Mouse (Mus musculus) right cerebral cortex, adult 18-20 months (tissue): ENCODE results near the gene Wdfy1.
A peak's percentile ranks its signal among the peaks of the same experiment; 100 is the strongest.

ENCODE experiments used
- DNase-seq: peaks from one replicate; pipeline ENCODE4 v3.0.0; 2022; ENCODE audit warnings: mixed read lengths

The Wdfy1 gene

DNA sequence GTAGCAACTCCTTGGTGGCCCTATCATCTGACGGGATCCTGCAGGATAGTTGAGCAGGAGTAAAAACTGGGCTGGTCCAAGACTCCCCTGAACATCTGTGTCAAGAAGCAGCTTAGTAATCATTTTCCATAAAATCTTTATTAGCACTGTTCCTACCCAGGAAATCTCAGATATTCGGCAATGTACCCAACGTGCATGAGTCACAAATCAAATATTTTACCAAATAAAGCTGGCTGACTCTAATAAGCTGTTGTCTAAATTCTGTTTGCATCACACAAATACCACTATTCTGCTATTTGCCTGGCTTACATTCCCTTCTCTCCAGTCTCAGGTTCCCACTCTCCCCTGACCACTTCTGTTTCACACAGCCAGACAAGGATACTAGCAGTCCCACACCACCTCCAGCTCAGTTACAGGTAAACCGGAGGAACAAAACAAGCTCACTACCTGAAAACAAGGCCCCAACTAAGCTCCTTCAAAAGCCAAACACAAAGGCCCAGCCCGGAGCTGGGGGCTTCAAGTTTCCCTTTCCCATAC is 16.4 kb downstream of the Wdfy1 start:
- no peak for DNase-seq

DNA sequence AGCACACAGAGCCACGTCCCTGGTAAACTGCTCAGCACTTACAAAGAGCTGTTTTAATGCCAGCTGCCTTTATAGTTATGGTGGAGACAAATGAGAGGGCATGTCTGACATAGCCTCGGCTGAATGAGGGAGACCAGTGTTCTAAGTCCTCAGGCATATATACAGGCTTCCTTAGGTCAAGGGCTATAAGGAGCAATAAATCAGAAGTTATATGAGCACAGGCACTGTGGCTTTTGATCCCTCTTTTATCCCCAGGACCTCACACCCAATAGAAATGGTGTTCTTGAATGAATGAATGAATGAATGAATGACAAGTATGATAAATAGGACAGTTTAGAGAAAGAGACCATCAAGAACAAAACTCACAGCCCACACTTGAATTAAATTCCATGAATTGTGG is 16.9 kb downstream of the Wdfy1 start:
- DNase-seq, result no peak

DNA sequence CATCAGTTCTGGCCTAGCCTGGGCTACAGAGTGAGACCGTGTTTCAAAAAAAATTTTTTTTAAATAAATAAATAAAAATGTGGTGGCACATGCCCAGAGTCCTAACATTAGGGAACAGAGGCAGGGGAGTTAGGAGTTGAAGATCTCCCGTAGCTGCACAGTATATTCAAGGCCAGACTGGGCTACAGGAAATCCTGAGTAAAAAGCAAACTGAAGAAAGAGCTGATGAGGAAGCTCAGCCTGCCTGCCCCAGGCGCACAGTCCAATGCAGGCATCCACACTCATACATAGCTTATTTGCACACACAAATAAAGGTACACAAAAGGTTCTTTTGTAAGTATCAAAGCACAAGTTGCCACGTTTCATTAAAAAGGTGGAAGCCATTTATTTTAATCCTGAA is 18.3 kb downstream of the Wdfy1 start:
- no peak for DNase-seq

DNA sequence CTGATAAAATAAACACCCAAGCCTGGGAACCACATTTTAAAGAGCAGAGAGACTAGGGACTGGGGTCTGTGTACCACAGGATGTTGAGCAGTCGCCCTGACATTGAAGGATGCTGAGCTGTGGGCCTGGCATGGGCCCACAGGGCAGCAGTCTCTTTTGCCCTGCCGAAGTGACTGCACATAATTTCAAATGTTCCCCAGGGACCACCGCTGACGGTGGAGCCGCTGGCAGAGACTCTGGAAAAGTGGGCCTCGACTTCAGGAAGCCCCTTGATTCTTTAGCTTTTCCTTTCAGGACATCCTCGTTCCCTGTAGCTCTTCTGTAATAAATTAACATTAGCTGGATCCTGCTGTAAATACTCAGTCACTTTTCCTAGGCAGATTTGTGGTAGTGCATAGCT is 18.8 kb downstream of the Wdfy1 start:
- no peak for DNase-seq

DNA sequence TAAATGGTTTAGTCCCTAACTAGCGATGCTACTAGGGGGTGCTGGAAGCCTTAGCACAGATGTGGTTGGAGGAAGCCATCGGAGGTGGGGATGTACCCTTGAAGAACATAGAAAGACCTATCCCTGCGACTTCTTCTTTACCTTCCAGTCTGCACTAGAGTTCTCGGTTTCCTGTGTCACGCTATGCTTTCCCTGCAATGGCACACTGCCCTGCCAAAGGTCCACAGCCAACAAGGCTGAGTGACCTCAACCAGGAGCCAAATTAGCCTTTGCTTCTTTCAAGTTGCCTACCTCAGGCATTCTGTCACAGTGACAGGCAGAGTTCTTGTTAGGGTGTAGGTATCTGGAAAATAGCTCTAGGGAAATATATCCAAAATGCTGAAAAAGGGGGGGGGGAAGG is 19.5 kb downstream of the Wdfy1 start:
- no peak for DNase-seq

DNA sequence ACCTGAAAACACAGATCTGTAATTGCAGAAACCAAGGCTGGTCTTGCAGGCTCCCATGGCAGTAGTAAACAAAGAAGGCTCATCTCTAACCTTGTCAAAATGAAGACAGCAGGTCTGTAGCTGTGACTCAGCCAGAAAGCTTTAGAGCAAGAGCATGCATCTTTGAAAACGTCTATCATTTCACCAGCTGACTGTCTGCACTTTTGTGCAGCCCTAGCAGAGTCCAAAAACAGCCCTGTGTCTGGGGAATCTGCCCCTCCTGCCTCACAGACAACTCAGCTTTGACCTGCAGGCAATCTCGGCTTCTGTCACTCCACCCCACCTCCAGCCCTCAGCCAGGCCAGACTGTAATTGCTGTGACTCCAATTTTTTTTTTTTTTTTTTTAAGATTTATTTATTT is 20.6 kb downstream of the Wdfy1 start:
- no peak for DNase-seq

DNA sequence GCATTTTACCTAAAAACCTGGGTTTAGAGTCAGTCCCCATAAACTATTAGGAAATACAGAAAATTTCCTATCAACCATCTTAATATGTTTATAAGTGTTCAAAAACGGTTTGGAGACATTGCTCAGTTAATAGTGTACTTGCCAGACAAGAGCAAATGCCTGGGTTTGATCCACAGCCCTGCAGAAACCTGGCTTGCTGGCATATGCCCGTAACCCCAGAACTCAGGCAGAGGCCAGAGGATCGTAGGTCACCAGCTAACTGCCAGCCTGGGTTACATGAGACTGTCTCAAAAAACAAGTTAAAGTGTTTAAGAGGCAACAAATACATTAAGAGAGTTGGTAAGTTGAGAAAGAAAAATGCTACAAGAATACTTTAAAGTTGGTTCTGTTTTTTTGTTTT is 21.0 kb downstream of the Wdfy1 start:
- DNase-seq, result no peak

DNA sequence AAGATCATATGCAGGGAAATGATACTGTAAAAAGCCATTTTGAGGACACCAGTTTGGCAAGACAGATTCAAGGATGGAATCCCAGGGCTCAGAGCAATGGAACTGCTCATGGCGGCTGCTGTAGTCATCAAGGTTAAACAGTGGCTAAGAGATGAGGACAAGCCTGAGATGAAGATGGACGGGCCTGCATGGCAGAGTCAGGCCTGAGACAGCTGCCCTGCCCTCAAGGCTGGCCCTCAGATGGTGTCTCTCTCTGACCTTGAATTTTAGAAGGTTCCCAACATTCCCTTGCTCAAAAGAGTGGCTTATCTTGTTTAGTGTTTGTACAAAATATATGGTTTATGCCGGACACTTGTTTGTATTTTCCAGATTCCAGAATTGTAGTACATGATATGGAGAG is 22.5 kb downstream of the Wdfy1 start:
- no peak for DNase-seq

DNA sequence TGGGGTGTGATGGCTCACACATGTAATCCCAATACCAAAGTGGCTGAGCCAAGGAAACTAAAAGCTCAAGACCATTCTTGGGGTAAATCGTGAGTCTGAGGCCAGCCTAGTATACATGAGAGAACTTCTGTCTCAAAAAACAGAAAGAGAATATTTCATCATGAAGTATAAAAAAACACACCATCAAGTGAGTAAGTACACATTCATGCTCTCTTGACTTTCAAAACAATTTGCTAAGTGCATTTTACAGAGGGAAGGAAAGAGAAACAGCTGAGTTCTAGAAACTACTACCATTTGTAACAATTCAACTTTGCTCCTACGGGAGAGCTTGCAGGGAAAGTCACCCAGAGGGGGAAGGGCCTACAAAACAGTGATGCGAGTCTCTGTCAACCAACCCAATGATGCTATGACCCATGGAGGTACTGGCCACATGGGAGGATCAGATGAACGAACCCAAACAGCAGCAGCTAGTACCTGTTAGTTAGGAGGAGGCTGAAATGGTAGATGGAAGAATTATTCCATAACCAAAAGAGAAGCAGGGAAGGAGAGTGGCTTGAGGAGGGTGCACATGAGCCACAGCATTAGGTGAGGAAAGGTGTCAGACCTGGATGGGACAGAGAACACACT is 23.1 kb downstream of the Wdfy1 start:
- DNase-seq, result no peak

DNA sequence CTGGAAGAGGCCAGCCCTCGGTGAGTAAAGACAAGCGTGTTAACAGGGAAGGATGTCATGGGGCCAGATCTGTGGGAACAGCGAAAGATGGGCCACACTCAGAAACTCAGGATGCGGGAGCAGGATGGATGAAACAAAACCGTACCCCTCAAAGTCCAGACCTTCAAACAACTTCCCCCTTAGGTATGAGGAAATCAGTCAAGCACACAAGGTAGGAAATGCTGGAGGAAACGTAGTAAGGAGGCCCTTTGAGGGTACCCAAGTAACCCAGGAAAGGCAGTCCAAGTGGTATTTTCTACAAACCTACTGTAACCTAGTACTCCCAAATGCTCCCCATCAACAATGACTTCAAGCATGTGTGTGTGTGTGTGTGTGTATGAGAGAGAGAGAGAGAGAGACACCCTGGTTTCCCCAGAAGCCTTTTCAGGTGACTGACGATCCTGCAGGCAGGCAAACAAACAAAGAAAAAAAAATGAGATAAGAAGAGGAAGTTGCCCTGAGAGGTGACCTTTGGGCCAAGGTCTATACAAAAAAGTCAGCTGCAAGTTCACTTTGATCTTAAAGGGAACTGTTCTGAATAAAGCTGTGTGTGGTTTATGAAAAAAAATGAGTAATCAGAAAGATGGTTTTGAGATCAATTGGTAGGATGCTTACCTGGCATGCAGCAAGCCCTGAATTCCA is 23.8 kb downstream of the Wdfy1 start:
- DNase-seq, result no peak

DNA sequence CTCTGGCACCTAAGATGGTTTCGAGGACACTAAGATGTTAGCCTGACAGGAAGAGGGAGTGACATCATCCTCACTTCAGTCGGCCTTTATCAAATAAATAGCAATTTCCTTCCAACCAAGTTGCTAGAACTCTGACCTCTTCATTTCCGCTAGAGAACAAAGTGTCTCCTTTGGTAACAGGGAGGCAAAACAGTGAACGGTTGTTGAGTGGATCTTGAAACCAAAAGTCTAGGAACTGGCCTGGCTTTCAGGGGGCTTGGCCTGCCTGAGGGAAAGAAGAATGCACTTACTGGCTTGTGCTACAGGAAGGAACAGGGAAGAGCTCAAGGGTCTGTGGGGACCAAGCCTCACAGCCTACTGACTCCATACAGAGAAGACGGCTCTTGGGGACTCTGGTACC is 24.8 kb downstream of the Wdfy1 start:
- no peak for DNase-seq

DNA sequence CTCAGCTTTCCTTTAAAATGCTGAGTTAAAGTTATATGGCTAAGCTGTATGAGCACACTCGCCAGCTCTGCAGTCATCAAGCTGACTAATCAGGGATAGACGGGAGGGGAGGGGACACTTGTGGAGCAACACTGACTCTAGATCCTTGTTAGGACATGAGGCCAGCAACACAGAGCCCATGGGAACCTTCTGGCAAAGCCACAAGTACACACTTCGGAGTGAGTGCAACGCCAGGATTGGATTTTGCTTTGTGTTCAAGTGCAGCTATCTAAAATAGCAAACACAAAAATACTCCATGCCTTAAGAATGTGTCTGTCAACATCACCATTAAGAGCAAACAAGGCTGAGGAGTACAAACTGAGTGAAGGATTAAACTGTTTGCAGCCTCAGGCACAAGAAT is 29.9 kb downstream of the Wdfy1 start:
- DNase-seq, result no peak

DNA sequence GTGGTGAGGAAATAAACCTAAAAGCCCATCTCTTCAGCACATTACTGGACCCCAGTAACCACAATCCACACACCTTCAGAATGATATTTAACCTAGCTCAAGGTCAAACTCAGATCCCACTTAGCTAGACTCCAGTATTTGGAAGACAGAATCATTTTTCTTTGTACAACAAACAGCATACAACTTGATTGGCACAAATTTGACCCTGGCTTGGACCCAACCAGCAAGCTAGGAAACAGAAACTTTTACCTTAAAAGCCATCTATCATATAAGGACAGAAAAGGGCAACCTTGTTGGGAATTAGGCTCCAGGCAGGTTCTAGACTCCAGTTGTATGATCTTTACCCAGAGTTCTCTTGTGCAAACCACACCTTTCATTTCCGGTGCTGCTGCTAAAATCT is 32.6 kb downstream of the Wdfy1 start:
- DNase-seq, result no peak

DNA sequence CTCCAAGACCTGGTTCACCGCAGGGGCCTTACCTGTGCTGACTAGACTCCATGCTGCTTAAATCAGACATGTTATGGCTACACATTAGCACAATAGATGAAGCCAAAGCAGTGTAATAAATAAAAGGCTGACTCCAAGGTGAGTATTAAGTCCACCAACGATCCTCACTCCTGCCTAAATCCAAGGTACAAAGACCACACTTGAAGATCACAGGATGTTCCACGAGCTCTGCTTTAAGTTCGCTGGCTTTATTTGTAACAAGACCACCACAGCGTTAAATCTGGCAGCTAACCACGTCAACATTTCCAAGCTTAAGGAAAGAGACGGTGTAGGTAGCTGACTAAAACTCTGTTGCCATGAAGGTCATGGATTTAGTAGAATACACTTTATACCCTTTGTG is 33.0 kb downstream of the Wdfy1 start:
- DNase-seq, result no peak

DNA sequence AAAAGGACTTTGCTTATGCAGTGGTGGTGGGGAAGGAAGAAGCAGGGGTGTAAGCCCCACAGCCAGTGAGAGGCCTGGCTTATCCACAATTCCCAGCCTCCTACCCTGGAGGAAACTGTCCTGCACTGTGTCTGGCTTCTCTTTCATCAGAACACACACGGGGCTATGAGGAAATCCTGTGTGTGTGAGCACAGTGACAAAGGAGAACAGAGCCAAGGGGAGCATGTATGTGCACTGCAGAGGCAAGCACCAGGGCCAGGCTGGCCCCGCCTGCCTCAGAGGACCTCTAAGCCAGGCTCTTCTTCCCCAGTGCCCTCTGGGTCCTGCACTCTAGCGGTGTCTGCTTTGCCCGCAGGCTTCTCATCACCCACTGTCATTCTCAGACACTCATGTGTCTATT is 34.9 kb downstream of the Wdfy1 start:
- DNase-seq, result no peak

DNA sequence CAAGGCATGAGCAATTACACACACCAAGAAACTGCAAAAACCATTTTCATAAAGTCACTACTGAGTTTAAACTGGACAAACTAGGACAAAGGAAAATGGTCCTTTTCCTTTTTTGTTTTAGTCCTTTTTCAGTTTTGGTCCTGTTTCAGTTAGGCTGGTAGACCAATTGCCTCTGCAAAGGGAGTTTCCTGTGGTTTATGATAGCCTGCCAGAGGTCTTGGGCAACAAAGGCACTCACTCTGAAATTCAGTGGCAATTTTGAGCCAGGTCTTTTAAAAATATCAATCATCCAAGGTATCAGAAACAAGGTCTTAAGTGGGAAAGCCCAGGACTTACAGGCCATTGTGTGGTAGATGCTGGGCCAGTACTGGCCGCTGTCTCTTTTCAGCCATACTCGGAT is 36.2 kb downstream of the Wdfy1 start:
- no peak for DNase-seq

DNA sequence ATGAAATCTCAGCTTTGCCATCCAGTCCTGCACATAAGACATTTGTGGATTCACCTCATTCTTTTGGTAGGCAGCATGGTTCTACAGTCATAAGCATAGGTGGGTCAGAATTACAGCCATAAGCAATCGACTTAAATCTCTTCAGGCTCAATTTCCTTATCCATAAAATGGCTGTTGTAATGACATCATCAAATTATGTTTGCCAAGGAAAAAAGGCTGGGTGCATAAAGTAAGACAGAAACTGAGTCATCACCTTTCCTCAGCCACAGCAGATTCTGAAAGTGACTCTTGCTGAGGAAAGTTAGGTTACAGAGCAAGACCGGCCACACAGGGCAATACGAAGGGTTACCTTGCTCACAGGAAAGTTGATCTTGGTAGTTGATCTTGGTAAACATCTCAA is 39.5 kb downstream of the Wdfy1 start:
- no peak for DNase-seq

DNA sequence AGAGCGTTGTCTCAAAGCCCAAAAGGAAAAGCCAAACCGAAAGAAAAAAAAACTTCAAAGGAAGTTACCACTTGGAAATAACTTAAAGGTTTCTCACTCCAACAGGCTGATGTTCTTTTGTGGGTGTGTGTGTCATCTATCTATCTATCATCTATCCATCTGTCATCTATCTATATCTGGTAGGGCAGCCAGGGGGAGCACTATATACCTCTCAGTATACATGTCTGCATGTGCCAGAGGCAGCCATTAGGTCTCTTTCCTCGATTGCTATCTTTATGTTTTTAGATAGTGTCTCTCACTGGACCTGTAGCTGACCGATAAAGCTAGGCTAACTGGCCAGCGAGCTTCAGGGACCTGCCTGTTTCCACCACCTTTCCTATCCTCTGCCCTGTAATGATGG is 41.1 kb downstream of the Wdfy1 start:
- DNase-seq, result no peak

DNA sequence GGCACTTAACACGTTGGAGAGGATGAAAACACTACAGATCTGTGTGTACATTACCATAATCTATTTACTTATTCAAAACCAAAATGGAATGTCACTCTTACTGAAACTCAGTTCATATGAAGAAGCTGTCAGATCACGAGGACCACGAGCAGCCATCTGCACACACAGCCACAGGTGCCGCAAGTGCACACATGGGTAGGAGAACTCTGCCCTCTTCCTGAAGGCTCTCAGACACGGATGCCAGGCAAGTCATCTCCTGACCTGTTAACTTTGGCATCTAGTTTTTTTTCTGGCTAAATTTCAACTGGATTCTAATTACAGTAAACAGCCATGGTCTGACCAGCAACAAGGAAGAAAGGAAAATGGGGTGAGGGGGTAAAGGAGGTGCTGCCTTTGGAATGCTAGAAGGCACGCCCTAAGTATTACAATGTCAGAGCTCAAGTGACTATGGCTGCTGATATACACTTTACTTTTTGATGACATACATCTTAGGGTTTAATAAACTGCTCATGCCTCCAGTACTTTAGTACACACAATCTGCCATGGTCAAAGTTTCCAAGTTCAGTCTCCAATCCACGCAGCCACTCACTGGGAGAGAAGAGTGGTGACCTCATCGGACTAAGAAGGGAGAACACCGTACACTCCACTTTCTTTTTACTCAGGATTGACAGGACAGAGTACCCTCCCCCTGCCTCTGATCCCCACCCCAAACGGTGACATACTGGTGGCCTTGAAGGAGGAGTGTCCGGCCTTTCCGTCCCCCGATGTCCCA is 61.6 kb downstream of the Wdfy1 start:
- no peak for DNase-seq

DNA sequence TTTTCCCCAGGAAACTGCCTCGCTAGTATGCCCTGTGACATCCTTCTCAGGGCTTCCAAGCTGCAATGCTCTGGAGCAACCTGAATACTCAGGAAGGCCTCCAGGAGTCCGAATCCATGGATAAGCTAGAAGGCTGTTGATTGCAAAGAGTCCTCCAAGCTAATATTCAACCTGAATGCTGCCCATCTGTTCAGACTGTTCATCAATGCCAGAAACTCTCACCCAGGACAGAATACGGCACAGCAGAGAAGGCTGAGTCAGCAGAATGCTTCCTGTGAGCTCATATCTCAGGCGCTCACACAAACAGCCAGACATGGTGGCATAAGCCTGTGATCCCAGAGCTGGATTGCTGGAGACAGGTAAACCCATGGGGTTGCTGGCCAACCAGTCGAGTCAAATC is 62.9 kb downstream of the Wdfy1 start:
- DNase-seq, result no peak

DNA sequence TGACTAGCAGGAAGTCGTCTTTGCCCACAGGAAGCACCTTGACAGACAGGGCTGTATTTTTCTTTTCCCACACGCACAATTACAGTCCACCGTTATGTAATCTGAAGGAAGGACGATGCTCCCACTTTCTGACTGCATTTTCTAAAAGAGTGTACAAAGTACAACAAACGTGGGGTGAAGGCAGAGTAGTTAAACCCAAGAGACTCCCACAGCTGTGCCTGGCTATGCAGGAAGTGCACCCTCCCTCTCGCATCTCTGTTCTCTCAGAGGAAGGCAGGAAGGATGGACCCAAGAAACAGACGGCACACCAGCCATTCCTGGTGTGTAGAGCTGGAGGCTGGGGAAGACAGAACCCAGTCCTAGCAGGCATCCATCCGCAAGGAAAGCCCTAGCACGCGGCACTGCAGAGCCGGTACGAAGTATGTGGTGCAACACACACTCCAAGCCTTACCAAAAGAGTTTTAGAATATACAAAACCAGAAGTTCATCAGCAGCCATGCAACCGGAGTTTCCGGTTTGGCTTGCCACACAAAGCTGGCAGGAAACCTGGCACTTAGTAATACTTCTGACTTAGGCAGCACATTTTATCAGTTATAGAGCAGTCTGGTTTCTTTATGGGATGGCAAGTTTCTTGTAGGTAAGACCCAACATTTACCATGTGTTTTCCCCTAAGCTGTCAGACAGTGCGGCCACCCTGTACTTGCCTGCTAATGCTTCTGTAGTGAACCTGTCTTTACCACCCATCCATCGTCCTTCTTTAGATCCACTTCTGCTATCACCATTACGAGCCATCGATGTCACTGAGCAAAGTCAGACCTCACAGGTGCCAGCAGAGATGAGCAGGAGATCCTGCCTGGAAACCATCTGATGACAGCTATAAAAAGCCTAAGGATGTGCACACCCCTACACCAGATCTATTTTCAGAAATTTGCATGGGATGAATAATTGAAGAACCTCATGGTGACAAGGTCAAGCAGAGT is 64.5 kb downstream of the Wdfy1 start:
- DNase-seq, result peak; percentile 57

DNA sequence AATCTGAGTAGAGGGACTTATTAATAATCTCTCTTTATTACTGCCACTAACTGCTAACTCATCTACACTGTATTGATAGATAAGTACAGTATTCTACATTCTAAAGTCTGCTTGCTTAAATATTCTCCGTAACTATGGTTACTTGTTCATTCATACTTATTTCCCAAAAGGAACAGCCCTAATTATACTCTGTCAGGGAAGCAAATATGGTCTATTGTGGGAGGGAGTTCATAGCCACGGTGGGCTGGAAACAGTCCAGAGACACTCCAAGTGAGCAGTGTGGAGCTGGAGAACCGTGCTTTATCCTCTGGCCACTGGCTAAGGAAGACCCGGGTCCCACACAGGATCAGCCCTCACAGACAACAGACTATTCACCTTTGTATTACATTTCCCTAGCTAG is 65.3 kb downstream of the Wdfy1 start:
- DNase-seq, result peak; percentile 19

DNA sequence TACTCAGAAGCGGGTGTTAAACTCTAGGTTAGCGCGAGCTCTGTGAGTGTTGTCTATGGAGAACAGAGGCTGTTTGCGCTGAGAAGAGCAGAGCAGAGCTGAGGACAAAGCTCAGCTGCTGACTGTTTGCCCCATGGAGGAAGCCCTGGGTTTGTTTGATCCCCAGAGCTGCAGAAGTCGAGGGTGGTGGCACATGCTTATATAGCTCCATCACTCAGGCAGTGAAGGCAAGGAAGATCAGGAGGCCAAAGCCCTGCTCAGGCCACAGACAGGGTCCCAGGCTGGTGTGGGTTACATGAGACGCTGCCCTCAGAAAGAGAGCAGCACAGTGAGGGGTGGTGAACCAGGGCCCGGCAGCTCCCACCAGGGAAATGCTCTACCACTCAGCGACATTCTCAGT is 65.7 kb downstream of the Wdfy1 start:
- no peak for DNase-seq
